Mouse (Mus musculus) embryonic facial prominence, embryonic 11.5 days (tissue): ENCODE results near the gene Cdc42se2. TPM values are rescaled to one million over a fixed set of nuclear protein-coding genes. Genes with fewer than 3 reads are reported as not detected.

Experiments
- ATAC-seq: fragments of 200-750 bp; cut with Nextera tagmentation; replicated peaks from 2 replicates; pipeline ENCODE4 v1.8.0; 2017; ENCODE audit warnings: low read depth; ENCODE audit not compliant: insufficient number of reproducible peaks, low FRiP score, low TSS enrichment
- DNase-seq: peaks from one replicate; pipeline ENCODE4 v3.0.0-alpha.2; 2015; ENCODE audit warnings: low spot score
- H3K27ac ChIP-seq: fragments of 300-500 bp; sonication (generic); replicated peaks from 2 replicates; pipeline ENCODE4 v1.5.1; 2014; ENCODE audit warnings: mild to moderate bottlenecking, low read depth, low read length, control low read depth
- H3K27me3 ChIP-seq: fragments of 300-500 bp; sonication (generic); 2 replicates; pipeline ENCODE4 v1.6.1; 2014; ENCODE audit warnings: mild to moderate bottlenecking, low read length, moderate library complexity, mixed read lengths; ENCODE audit not compliant: control insufficient read depth, insufficient read depth
- H3K36me3 ChIP-seq: fragments of 300-500 bp; sonication (generic); replicated peaks from 2 replicates; pipeline ENCODE4 v1.6.1; 2014; ENCODE audit warnings: low read depth, mild to moderate bottlenecking, low read length, moderate library complexity, mixed read lengths; ENCODE audit not compliant: control insufficient read depth, insufficient read depth
- H3K4me1 ChIP-seq: fragments of 300-500 bp; sonication (generic); 2 replicates; pipeline ENCODE4 v1.6.1; 2014; ENCODE audit warnings: low read length, mixed read lengths; ENCODE audit not compliant: control insufficient read depth, insufficient read depth
- H3K4me2 ChIP-seq: fragments of 300-500 bp; sonication (generic); 2 replicates; pipeline ENCODE4 v1.6.1; 2014; ENCODE audit warnings: low read depth, mild to moderate bottlenecking, control low read depth, low read length, moderate library complexity
- H3K4me3 ChIP-seq: fragments of 300-500 bp; sonication (generic); 2 replicates; pipeline ENCODE4 v1.5.1; 2014; ENCODE audit warnings: low read depth, low read length, control low read depth
- H3K9ac ChIP-seq: fragments of 300-500 bp; sonication (generic); replicated peaks from 2 replicates; pipeline ENCODE4 v1.6.1; 2014; ENCODE audit warnings: mild to moderate bottlenecking, control low read depth, low read length
- H3K9me3 ChIP-seq: fragments of 300-500 bp; sonication (generic); replicated peaks from 2 replicates; pipeline ENCODE4 v1.6.1; 2016; ENCODE audit warnings: mild to moderate bottlenecking, low read length, inconsistent platforms, mixed read lengths; ENCODE audit not compliant: control insufficient read depth
- WGBS: fragments of 180-500 bp; shearing (Covaris S2); extraction: QIAGEN DNeasy Blood & Tissue Kit; methylation state at CpG from one replicate; pipeline ENCODE4 v1.1.7; 2014; 5-methylcytosine and 5-hydroxymethylcytosine counted together
- polyA plus RNA-seq: library from polyadenylated mRNA; unstranded; fragments of >200 nt; fragmentation: Nextera tagmentation; extraction: Ambion mirVana; gene quantifications from 2 replicates; pipeline ENCODE4 v1.2.1, GENCODE M21; 2014

Cdc42se2 gene
- polyA plus RNA-seq, 1 experiment from 2014 or later = 150 TPM

- no peak for DNase-seq
- Histone ChIP-seq H3K9me3 (no peaks in the 10 kb centered on the region), H3K4me3 (no peak overlapping the region), H3K36me3 (no peaks in the 10 kb centered on the region), H3K4me2 (no peak overlapping the region), H3K4me1 (no peaks in the 10 kb centered on the region), H3K27ac (no peak overlapping the region), H3K27me3 (no peaks in the 10 kb centered on the region), H3K9ac (no peak overlapping the region)
- WGBS = 80% methylated on average over 4 of the region's 4 CpGs
- ATAC-seq = no peak
Measured at GRCm38 (mm10) chr11:54776735-54777333, 10.6 kb downstream of the Cdc42se2 start.

DNA sequence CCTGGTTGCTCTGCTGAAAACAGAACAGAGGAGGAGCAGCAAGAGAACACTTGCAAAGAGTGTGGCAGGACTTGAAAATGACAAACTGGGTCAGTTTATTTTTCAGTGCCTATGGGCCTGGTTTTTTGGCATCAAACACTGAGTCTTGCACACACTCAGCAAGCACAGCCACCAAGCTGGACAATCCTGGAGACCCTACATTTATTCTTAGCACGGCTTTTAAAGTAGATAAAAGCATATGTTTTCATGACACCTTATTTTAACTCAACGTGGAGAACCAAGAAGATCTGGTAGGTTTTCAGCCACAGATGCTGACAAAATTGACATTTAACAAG, 11.1 kb downstream of the Cdc42se2 start:
- Histone ChIP-seq H3K4me3 (no peak overlapping the region), H3K4me2 (no peak overlapping the region), H3K4me1 (no peaks in the 10 kb centered on the region), H3K9ac (no peak overlapping the region), H3K27ac (no peak overlapping the region), H3K36me3 (no peaks in the 10 kb centered on the region), H3K9me3 (no peaks in the 10 kb centered on the region), H3K27me3 (no peaks in the 10 kb centered on the region)
- DNase-seq (no peak), ATAC-seq (no peak)
- WGBS = 92% methylated on average over 2 of the region's 2 CpGs

- no peak overlapping the region for H3K27ac ChIP-seq
- H3K4me1 ChIP-seq = no peaks in the 10 kb centered on the region
- H3K36me3 ChIP-seq = no peaks in the 10 kb centered on the region
- no peak for DNase-seq
- ATAC-seq = no peak
- 81% methylated on average over 4 of the region's 4 CpGs for WGBS
- no peak overlapping the region for H3K4me3 ChIP-seq
- no peak overlapping the region for H3K4me2 ChIP-seq
- H3K9me3 ChIP-seq = no peaks in the 10 kb centered on the region
- H3K27me3 ChIP-seq = no peaks in the 10 kb centered on the region
- no peak overlapping the region for H3K9ac ChIP-seq
Measured at GRCm38 (mm10) chr11:54775628-54776366, 11.7 kb downstream of the Cdc42se2 start.

DNA sequence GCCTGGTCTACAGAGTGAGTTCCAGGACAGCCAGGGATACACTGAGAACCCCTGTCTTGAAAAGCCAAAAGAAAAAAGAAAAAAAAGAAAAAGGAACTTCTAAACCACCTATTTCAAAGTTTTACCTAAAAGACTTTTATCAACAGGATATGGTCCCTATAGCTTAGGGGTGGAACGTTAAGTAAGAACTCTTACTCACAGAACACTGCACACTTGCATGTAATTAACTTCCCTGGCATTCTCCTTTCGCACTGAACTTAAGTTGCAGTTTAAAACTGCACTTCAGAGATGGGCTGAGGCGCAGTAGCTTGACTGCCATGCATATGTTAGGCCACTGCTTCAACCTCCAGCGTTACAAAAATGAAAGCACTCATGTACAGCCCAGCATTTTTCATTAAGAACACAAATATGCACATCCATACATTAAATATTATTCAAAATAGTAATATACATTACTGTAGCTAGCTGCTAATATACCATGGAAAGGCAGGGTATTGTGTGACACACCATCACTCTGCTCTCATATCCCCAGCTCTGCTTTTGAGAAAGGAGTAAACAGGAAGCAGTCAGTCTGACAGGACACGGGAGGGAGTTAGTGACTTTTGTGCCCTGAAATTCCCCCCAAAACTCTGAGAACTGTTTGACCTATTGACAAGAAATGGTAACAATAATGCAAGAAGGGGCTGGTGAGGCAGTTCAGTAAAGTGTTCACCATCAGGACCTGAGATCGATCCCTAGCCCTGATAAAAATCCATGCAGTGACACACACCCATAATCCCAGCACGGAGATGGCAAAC, 13.0 kb downstream of the Cdc42se2 start:
- Histone ChIP-seq H3K4me2 (no peak overlapping the region), H3K9me3 (no peaks in the 10 kb centered on the region), H3K4me1 (no peaks in the 10 kb centered on the region), H3K4me3 (no peak overlapping the region), H3K27me3 (no peaks in the 10 kb centered on the region), H3K36me3 (no peaks in the 10 kb centered on the region), H3K27ac (no peak overlapping the region), H3K9ac (no peak overlapping the region)
- WGBS = 83% methylated on average over 7 of the region's 7 CpGs
- DNase-seq = no peak
- ATAC-seq = no peak

- Histone ChIP-seq H3K36me3 (no peaks in the 10 kb centered on the region), H3K9ac (no peak overlapping the region), H3K27me3 (no peaks in the 10 kb centered on the region), H3K4me1 (no peaks in the 10 kb centered on the region), H3K9me3 (no peaks in the 10 kb centered on the region), H3K27ac (no peak overlapping the region), H3K4me3 (no peak overlapping the region), H3K4me2 (no peak overlapping the region)
- no peak for ATAC-seq
- DNase-seq = no peak
Measured at GRCm38 (mm10) chr11:54771549-54771948, 15.9 kb downstream of the Cdc42se2 start.

DNA sequence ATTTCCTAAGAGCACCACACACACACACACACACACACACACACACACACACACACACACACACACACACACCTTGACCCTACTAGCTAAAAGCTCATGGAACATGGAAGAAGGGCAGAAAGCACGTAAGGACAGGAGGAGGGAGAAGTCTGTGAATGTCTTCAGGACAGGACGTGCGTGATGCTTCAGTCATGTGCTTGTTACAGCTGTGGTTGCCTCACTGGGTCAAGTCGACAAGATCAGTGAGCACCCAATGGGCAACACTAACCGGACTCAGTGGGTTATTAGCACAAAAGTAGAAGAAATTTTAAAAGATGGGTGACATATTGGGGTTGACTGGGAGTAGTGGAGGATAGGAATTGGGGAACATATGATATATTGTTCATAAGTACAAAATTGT, 17.6 kb downstream of the Cdc42se2 start:
- Histone ChIP-seq H3K9me3 (no peaks in the 10 kb centered on the region), H3K27me3 (no peaks in the 10 kb centered on the region), H3K36me3 (no peaks in the 10 kb centered on the region), H3K4me1 (no peaks in the 10 kb centered on the region), H3K9ac (no peak overlapping the region), H3K4me2 (no peak overlapping the region), H3K27ac (no peak overlapping the region), H3K4me3 (no peak overlapping the region)
- DNase-seq (no peak), ATAC-seq (no peak)
- 87% methylated on average over 5 of the region's 5 CpGs for WGBS

DNA sequence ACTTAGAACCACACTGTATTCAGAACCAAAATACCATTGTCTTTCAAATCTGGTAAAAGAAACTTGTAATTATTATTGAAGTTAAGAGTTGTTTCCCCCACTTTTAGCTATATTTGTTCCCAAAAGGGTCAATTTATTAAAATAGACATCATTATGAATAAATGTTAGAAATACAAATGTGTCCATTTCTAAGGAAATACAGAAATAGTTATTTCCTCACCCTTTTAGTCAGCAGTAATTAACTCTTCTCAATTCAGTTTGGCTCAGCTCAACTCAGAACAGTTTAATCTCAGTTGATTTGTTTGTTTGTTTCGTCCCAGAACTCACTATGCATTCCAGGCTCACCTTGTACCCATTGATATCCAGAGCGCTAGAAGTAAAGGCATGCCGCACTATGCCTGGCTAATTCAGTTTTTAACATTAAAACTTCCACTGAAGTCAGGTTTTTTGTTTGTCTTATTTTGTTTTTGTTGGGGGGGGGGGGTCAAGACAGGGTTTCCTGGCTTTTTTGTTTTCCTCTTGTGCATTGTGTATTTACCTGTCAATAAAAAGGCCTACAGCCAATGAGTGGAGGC, 19.3 kb downstream of the Cdc42se2 start:
- DNase-seq (no peak), ATAC-seq (no peak)
- WGBS = 86% methylated on average over 3 of the region's 3 CpGs
- H3K4me2 ChIP-seq = no peak overlapping the region
- H3K9ac ChIP-seq = no peak overlapping the region
- H3K9me3 ChIP-seq = no peaks in the 10 kb centered on the region
- H3K27me3 ChIP-seq = no peaks in the 10 kb centered on the region
- no peak overlapping the region for H3K4me3 ChIP-seq
- no peaks in the 10 kb centered on the region for H3K4me1 ChIP-seq
- no peaks in the 10 kb centered on the region for H3K36me3 ChIP-seq
- H3K27ac ChIP-seq = no peak overlapping the region

GRCm38 (mm10) chr11:54764759-54765158, 22.7 kb downstream of the Cdc42se2 start:
- H3K4me1 ChIP-seq = no peaks in the 10 kb centered on the region
- H3K4me2 ChIP-seq = no peak overlapping the region
- 93% methylated on average over 1 of the region's 1 CpGs for WGBS
- DNase-seq (no peak), ATAC-seq (no peak)
- H3K36me3 ChIP-seq = no peaks in the 10 kb centered on the region; the same call in 1 of the 2 replicates
- no peaks in the 10 kb centered on the region for H3K9me3 ChIP-seq
- H3K27me3 ChIP-seq = no peaks in the 10 kb centered on the region
- no peak overlapping the region for H3K27ac ChIP-seq
- H3K9ac ChIP-seq = no peak overlapping the region
- no peak overlapping the region for H3K4me3 ChIP-seq
